Mouse (Mus musculus) frontal cortex, postnatal 36 days (tissue): Measurements from ENCODE around the gene Haus6.

Source experiments
- DNase-seq, 2 experiments: peaks; one replicate each; pipeline ENCODE4 v3.0.0; 2022; ENCODE audit warnings: low spot score in 2 of 2

The Haus6 gene

DNA sequence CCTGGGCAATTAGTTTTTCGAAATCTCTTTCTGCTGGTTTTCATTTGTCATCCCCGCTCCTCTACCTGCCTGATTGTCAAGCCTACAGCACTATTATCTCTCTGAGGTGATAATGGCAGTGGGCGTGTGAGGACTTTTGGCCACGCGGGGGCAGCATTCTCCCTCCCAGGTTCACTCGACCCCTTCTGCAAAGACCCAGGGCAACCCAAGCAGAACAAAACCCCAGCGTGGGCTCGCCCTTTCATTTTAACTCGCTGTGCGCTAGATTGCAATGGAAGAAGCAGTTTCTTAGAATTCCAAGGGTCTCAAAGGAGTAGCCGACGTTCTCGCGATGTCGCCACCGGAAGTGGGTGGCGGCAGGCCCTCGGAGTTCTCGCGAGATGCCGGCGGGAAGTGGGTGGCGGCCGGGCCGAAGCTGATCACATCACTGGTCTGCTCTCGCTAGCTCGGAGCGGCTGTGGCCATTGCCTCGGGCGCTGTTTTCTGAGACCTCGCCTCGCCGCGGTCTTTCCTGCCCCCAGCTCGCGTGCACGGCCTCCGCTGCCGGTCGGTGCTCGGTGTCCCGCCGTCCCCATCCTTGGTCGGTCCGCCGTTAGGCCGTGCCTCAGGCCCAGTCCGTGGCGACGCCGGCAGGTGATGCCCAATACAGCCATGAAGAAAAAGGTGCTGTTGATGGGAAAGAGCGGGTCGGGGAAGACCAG lies 36.4 kb downstream of the Haus6 start, which contains the start of gene Rraga:
Gene Rraga (plus strand): TSS at position 386 of the 701 bp plus-strand sequence.
- DNase-seq, result peak; percentile 92 to 96

DNA sequence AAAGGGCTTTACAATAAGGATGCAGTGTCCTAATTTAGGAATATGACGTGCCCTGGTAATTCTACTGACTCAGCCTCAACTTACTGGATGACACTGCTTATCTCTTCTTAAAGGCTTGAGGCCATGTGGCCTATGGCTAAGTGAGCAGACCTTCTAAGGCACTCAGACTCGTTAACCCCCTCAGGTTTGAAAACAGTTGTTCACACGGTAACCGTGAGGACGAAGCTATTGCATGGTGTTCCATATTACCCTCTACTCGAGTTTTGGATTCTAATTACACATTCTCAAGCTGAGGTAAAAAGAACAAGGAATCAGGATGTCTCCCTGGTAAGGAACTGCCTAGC lies 36.9 kb downstream of the Haus6 start:
- no peak for DNase-seq

DNA sequence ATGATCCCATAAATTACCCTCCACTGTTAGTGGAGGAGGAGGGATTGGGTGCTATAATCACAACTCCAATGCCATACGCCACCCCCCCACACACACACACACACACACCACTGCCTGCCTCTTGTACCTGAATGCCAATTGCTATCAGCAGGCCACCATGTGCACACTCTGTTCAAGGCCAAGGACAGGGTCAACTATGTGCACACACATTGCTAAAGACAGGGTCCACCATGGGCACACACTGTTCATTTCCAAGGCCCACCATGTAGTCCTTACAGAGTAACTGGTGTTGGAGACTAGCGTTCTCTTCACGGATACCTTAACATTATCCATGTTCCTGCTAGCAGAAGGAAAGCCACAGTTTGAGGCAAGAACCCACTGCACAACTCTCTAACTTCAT lies 50.8 kb downstream of the Haus6 start:
- DNase-seq, result no peak

DNA sequence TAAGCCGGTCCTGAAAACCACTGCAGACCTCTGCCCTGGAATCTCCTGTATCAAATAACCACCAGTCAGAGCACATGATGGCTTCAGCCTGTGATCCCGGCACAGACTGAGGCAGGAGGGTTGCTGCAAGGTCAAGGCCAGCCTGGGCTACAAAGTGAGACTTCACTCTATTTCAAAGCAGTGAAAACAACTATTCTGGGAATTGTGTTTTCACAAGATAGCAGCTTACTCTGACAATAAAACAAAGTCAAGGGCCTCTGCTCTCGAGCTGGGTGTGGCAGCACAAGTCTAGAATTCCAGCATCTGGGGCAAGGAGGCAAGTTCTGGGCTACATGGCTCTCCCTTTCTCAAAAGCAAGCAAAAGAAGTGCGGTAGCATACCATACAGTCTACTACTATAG lies 52.8 kb downstream of the Haus6 start:
- DNase-seq, result no peak

DNA sequence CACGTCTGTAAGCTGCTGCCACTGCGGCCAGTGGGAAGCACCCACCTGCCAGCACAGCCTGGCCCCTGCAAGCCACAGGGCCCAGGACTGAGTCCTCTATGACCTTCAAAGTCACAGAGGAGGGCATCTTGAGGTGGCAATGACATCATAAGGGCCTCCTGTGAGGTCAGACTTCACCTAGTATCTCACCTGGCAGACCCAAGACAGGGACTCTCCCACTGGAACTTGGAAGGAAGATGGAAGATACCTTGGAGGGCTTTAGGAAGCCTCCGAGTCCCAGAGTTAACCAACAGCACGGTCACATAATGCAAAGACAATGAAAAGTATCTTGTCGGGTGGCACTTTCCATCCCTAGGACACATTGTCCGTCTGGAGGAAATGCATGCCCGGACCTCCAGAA lies 53.6 kb downstream of the Haus6 start, which contains the start of gene Saxo1:
Gene Saxo1 (minus strand): TSS at position 101 of the 400 bp plus-strand sequence.
- no peak for DNase-seq

DNA sequence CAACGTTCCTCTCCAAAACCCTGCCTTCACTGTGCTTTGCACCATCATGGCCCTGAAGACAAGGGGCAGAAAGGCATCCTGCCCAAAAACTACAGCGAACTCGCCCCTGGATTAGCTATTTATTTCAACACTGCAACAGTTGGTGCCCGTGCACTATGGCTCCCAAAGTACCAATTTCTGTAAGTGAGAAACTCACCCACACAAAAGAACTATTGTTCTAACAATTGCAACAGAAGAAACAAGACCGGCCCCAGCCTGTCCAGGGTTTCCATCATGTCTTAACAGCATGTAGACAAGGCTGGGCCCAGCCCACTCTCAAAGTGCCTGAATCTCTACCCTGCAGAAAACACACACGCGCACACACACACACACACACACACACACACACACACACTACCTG lies 54.5 kb downstream of the Haus6 start:
- no peak for DNase-seq

DNA sequence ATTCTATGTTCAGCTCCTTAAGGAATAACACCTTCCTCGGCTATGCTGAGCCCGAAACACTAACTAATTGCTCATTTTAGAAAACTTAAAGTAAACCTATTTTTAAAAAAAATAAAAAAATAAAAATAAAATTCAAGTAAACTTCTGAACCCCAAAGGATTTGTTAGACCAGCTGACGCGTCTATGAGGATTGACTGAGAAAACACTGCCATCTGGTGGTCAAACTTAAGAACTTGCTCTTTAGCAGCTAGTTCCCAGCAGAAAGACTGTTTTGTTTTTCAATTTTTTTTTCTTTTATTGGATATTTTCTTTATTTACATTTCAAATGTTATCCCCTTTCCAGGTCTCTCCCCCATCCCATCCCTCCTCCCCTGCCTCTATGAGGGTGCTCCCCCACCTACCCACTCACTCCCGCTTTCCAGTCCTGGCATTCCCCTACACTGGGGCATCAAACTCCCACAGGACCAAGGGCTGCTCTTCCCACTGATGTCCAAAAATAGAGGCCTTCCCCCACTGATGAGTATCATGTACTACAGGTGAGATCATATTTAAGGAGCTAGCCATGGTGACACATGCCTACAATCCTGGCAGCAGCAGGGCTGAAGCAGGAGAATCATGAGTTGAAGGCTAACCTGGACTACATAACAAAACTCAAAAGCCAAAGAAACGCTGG lies 56.7 kb downstream of the Haus6 start:
- no peak for DNase-seq

DNA sequence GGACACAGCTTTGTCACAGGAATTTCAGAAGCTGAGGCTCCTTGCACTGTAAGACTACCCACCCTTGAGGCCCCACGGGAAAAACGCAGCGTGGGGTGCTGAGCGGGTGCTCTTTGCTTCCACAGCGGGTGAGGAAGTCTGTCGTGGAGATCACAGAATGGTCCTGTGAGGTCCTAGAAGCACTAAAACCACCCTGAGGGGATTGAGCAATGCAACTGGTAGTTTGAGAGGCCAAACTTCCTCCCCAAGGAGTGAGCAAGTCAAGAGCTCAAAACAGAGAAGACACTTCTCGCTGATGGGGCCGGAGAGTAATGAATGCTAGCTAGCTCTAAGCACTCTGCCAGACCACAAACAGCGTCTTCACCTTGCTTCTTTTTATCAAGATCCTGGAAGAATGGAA lies 63.5 kb downstream of the Haus6 start:
- DNase-seq, result no peak

DNA sequence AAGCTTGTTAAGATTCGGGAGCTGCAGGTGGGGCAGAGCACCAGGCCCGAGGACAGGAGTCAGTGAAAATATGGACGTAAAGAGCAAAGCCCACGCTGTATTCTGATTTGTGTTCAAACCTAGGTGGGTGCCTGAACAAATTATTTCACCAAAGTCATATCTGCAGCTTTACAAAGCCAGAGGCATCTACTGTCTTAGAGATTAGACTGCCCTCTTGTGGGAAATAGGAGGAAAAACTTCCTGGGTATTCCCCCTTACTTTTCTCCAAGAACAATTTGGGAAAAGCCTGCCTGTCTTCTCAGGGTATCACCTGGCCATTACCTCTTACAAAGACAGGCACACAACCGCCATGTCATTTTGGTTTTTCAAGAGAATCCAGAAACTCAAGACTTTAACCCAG lies 66.2 kb downstream of the Haus6 start:
- no peak for DNase-seq

DNA sequence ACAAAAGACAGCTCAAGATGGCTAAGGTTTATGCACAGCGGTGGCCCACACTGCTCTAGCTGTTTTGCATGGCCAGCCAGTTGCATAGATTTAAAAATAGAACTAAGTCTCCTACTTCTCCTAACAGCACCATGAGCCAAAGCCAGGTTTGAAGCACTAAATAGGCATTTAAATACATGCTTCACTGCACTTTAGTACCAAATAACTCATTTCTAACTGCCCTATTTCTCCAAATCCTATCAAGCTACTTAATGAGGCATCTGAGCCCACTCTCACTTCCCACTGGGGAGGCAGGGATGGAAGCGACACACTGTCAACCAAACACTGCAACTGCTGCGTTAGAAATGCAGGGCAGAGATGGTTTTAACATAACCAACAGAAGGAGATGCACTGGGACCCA lies 67.9 kb downstream of the Haus6 start:
- no peak for DNase-seq

DNA sequence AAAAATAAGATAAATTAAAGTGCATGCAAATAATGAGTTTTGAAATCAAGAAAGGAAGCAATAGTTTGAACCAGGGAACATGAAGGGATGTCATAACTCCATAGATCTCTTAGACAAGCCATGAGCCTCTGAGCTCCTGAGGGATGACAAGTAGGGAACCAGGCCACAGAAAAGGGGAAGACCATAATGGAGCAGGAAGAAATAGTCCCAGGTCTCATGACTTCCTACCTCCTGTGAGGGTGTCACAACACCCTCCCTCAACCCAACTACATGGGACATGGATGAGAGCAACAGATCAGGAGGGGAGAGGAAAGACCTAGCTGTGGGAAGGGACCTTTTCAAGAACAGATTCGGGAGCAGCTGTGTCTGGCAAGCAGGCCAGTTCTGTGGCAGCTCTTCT lies 70.3 kb downstream of the Haus6 start:
- no peak for DNase-seq

DNA sequence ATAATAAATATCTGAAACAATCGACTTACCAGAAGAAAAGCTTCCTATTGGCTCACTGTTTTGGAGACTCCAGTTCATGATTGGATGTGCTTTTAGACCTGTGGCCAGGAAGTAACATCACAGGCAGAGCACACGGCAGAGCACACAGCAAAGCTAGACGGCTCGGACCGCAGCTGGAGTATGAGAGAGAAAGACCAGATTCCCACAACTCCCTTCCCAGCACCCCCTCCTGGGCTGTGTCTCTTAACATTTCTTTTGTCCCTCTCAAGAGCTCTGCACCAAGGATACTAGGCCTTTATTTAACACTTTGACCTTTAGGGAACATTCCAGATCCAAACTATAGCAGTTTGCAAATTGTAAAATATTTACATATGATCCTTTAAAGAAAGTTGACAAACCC lies 72.9 kb downstream of the Haus6 start:
- DNase-seq, result no peak

DNA sequence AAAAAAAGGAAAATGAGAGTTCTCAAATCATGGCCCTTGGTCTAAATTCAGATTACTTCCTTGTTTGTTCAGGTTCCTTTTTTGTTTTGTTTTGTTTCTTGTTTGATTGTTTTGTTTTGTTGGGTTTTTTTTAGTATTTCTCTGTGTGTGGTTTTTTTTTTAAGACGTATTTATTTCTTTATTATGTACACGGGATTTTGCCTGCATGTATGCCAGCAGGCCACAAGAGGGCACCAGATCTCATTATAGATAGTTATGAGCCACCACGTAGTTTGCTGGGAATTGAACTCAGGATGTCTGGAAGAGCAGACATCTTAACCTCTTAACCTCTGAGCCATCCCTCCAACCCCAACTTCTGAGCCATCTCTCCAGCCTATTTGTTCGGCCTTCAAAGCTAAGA lies 73.9 kb downstream of the Haus6 start:
- DNase-seq, result no peak

DNA sequence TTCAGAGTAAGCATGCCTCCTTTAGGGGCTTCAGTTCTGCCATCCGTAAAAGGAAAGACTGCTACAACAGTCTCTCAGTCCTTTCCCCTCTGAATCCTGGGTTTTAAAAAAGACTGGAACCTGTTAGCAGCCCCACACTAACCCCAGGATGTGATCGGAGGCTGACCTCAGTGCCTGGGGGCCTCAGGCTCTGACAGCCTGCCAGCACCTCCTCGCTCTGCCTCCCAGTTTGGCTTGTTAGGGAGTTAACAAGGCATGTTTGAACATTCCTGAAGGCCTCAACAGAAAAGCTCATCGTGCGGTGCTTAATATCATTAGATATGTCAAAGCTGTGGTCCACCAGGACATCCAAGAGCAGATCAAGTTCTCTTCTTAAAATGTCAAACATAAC lies 77.8 kb downstream of the Haus6 start:
- no peak for DNase-seq

DNA sequence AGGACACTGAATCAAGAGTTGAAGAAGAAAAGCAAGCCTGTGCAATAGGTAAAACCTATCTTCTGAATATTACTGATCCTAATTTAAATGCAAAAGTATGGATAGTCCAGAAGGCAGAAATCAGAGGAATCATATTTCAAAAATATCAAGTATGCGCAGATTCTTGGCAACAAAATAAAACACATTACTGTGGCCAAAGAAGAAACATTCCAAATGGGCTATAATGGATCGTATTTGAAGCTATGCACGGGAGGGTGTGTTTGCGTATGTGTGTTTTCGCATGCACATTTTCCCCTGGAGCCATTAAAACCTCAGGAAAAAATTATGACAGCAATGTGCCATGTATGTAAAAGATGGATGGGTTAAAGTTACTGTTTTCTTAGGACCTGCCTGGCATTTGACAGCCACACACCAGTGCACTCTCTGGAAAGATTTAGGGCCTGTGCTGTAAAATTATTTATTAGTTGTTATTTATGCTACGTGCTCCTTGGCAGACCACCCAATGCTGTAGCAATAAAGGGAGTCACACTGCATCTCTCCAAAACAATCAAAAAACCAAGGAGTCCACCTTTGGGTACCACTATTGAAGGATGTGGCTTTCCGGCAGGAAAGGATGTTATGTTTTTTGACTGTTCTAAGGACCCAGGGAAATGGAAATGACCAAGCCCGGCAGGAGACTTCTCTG lies 78.3 kb downstream of the Haus6 start:
- DNase-seq, result no peak

DNA sequence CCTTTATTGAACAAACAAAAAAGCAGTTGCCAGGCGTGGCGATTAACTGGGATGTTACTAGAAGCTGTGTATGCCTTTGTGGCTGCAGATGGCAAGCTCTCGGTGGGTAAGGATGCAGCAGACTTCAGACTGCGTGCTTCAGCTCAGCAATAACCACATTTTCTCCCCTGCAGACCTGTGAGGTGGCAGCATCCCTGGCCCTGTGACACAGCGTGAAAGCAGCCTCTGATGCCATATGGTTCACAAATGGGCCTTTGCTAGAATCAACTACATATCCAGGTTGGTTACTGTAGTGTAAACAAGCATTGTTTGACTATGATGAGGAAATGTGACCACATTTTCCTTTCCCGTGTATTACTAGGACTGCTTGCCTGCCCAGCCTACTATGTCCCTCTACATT lies 82.7 kb downstream of the Haus6 start:
- DNase-seq, result no peak
